Mouse (Mus musculus) kidney, embryonic 14.5 days (tissue): Measurements from ENCODE around the gene Tmem60. TPM values are rescaled to one million over a fixed set of nuclear protein-coding genes. Genes with fewer than 3 reads are reported as not detected.
A peak's percentile ranks its signal among the peaks of the same experiment; 100 is the strongest.

Source experiments
- ATAC-seq: fragments of 200-750 bp; cut with Nextera tagmentation; 2 replicates; pipeline ENCODE4 v1.8.0; 2017; ENCODE audit warnings: moderate number of reproducible peaks, mild to moderate bottlenecking, moderate TSS enrichment, moderate library complexity; ENCODE audit not compliant: low FRiP score, low TSS enrichment
- H3K27ac ChIP-seq: fragments of 300-500 bp; sonication (generic); 2 replicates; pipeline ENCODE4 v1.5.1; 2014; ENCODE audit warnings: low read depth, mild to moderate bottlenecking, low read length, moderate library complexity, mixed read lengths
- H3K27me3 ChIP-seq: fragments of 300-500 bp; sonication (generic); 2 replicates; pipeline ENCODE4 v1.6.1; 2014; ENCODE audit warnings: mild to moderate bottlenecking, low read length; ENCODE audit not compliant: control insufficient read depth, insufficient read depth
- H3K36me3 ChIP-seq: fragments of 300-500 bp; sonication (generic); 2 replicates; pipeline ENCODE4 v1.6.1; 2014; ENCODE audit warnings: low read length, mixed read lengths; ENCODE audit not compliant: control insufficient read depth, insufficient read depth
- H3K4me1 ChIP-seq: fragments of 300-500 bp; sonication (generic); 2 replicates; pipeline ENCODE4 v1.6.1; 2014; ENCODE audit warnings: low read length, mixed read lengths; ENCODE audit not compliant: control insufficient read depth, insufficient read depth
- H3K4me2 ChIP-seq: fragments of 300-500 bp; sonication (generic); replicated peaks from 2 replicates; pipeline ENCODE4 v1.6.1; 2014; ENCODE audit warnings: low read depth, mild to moderate bottlenecking, low read length
- H3K4me3 ChIP-seq: fragments of 300-500 bp; sonication (generic); 2 replicates; pipeline ENCODE4 v1.5.1; 2014; ENCODE audit warnings: mild to moderate bottlenecking, low read length
- H3K9ac ChIP-seq: fragments of 300-500 bp; sonication (generic); 2 replicates; pipeline ENCODE4 v1.6.1; 2014; ENCODE audit warnings: low read depth, mild to moderate bottlenecking, low read length, moderate library complexity
- H3K9me3 ChIP-seq: fragments of 300-500 bp; sonication (generic); 2 replicates; pipeline ENCODE4 v1.6.1; 2016; ENCODE audit warnings: low read length; ENCODE audit not compliant: control insufficient read depth
- WGBS: fragments of 180-500 bp; shearing (Covaris S2); extraction: QIAGEN DNeasy Blood & Tissue Kit; methylation state at CpG from one replicate; pipeline ENCODE4 v1.1.7; 2014; 5-methylcytosine and 5-hydroxymethylcytosine counted together
- polyA plus RNA-seq: library from polyadenylated mRNA; unstranded; fragments of >200 nt; fragmentation: Nextera tagmentation; extraction: Ambion mirVana; gene quantifications from 2 replicates; pipeline ENCODE4 v1.2.1, GENCODE M21; 2014

The Tmem60 gene
- polyA plus RNA-seq, 1 experiment from 2014 or later = 48.0 TPM

GRCm38 (mm10) chr5:20897446-20898167 is 15.6 kb downstream of the Tmem60 start:
- Histone ChIP-seq H3K9me3 (no peaks in the 10 kb centered on the region), H3K4me2 (no peak overlapping the region), H3K36me3 (peaks cover 36% of the 10 kb centered on the region), H3K4me1 (no peaks in the 10 kb centered on the region), H3K27ac (no peak overlapping the region), H3K9ac (no peak overlapping the region), H3K27me3 (no peaks in the 10 kb centered on the region), H3K4me3 (no peak overlapping the region)
- 91% methylated on average over 2 of the region's 2 CpGs for WGBS
- ATAC-seq = no peak

- WGBS = 88% methylated on average over 2 of the region's 2 CpGs
- ATAC-seq = no peak
- H3K36me3 ChIP-seq = peaks cover 15% of the 10 kb centered on the region; the same call in 1 of the 2 replicates
Observed at GRCm38 (mm10) chr5:20904647-20905046, 22.7 kb downstream of the Tmem60 start.

GRCm38 (mm10) chr5:20905437-20905836 is 23.4 kb downstream of the Tmem60 start:
- H3K27ac ChIP-seq = no peak overlapping the region
- no peaks in the 10 kb centered on the region for H3K27me3 ChIP-seq
- H3K4me2 ChIP-seq = no peak overlapping the region
- no peak overlapping the region for H3K9ac ChIP-seq
- H3K4me1 ChIP-seq = no peaks in the 10 kb centered on the region
- no peaks in the 10 kb centered on the region for H3K9me3 ChIP-seq
- H3K4me3 ChIP-seq = no peak overlapping the region
- ATAC-seq = no peak
- peaks cover 15% of the 10 kb centered on the region; the same call in 1 of the 2 replicates for H3K36me3 ChIP-seq
- WGBS = 56% methylated on average over 2 of the region's 2 CpGs

More at GRCm38 (mm10) chr5:20904647-20905046, 22.7 kb downstream of the Tmem60 start:
- Histone ChIP-seq H3K9me3 (no peaks in the 10 kb centered on the region), H3K4me2 (no peak overlapping the region), H3K4me3 (no peak overlapping the region), H3K27me3 (no peaks in the 10 kb centered on the region), H3K27ac (no peak overlapping the region), H3K4me1 (no peaks in the 10 kb centered on the region), H3K9ac (no peak overlapping the region)

GRCm38 (mm10) chr5:20906191-20906590 is 24.2 kb downstream of the Tmem60 start:
- Histone ChIP-seq H3K4me3 (no peak overlapping the region), H3K4me1 (no peaks in the 10 kb centered on the region), H3K27ac (no peak overlapping the region), H3K27me3 (no peaks in the 10 kb centered on the region), H3K9ac (no peak overlapping the region), H3K4me2 (no peak overlapping the region), H3K9me3 (no peaks in the 10 kb centered on the region), H3K36me3 (peaks cover 15% of the 10 kb centered on the region; the same call in 1 of the 2 replicates)
- 92% methylated on average over 7 of the region's 7 CpGs for WGBS
- ATAC-seq = no peak

GRCm38 (mm10) chr5:20911741-20912140 is 29.8 kb downstream of the Tmem60 start:
- Histone ChIP-seq H3K4me2 (no peak overlapping the region), H3K4me3 (no peak overlapping the region), H3K9me3 (no peaks in the 10 kb centered on the region), H3K36me3 (peaks cover 4% of the 10 kb centered on the region; the same call in 1 of the 2 replicates), H3K4me1 (no peaks in the 10 kb centered on the region), H3K27ac (no peak overlapping the region), H3K9ac (no peak overlapping the region), H3K27me3 (no peaks in the 10 kb centered on the region)
- ATAC-seq = no peak
- 80% methylated on average over 2 of the region's 2 CpGs for WGBS

- no peaks in the 10 kb centered on the region for H3K27me3 ChIP-seq
- peak; percentile 28; the same call in 1 of the 2 replicates for ATAC-seq
- no peaks in the 10 kb centered on the region for H3K36me3 ChIP-seq
- H3K27ac ChIP-seq = no peak overlapping the region
- no peak overlapping the region for H3K4me3 ChIP-seq
- H3K9ac ChIP-seq = no peak overlapping the region
- no peaks in the 10 kb centered on the region for H3K4me1 ChIP-seq
- no peaks in the 10 kb centered on the region for H3K9me3 ChIP-seq
- 79% methylated on average over 11 of the region's 11 CpGs for WGBS
- H3K4me2 ChIP-seq = no peak overlapping the region
Observed at GRCm38 (mm10) chr5:20913372-20914275, 31.6 kb downstream of the Tmem60 start.

- H3K9ac ChIP-seq = no peak overlapping the region
- no peaks in the 10 kb centered on the region for H3K4me1 ChIP-seq
- no peak for ATAC-seq
- H3K4me3 ChIP-seq = no peak overlapping the region
- H3K27me3 ChIP-seq = no peaks in the 10 kb centered on the region
- 0 out of 2 replicates have a peak, but pooled peaks cover 3% of the 10 kb centered on the region for H3K36me3 ChIP-seq
- no peaks in the 10 kb centered on the region for H3K9me3 ChIP-seq
- H3K4me2 ChIP-seq = no peak overlapping the region
- no peak overlapping the region for H3K27ac ChIP-seq
- WGBS = 94% methylated on average over 4 of the region's 4 CpGs
Observed at GRCm38 (mm10) chr5:20918967-20919366, 37.0 kb downstream of the Tmem60 start.

- Histone ChIP-seq H3K27ac (no peak overlapping the region), H3K4me1 (no peaks in the 10 kb centered on the region), H3K9ac (no peak overlapping the region), H3K27me3 (no peaks in the 10 kb centered on the region), H3K4me3 (no peak overlapping the region), H3K9me3 (no peaks in the 10 kb centered on the region), H3K36me3 (0 out of 2 replicates have a peak, but pooled peaks cover 3% of the 10 kb centered on the region), H3K4me2 (no peak overlapping the region)
- 95% methylated on average over 9 of the region's 9 CpGs for WGBS
- no peak for ATAC-seq
Observed at GRCm38 (mm10) chr5:20919566-20919965, 37.6 kb downstream of the Tmem60 start.

GRCm38 (mm10) chr5:20924608-20925007 is 42.6 kb downstream of the Tmem60 start:
- no peaks in the 10 kb centered on the region for H3K4me1 ChIP-seq
- H3K4me3 ChIP-seq = no peak overlapping the region
- no peak overlapping the region for H3K4me2 ChIP-seq
- no peak for ATAC-seq
- H3K9ac ChIP-seq = no peak overlapping the region
- H3K27ac ChIP-seq = no peak overlapping the region
- 0 out of 2 replicates have a peak, but pooled peaks cover 1% of the 10 kb centered on the region for H3K36me3 ChIP-seq
- H3K27me3 ChIP-seq = no peaks in the 10 kb centered on the region
- no peaks in the 10 kb centered on the region for H3K9me3 ChIP-seq
- WGBS = 69% methylated on average over 3 of the region's 3 CpGs
